Mouse (Mus musculus) 3T3-L1 (cell line): ENCODE measurements around the gene Krtap5-2.
"Not testable (repeated sequence)": the region's sequence is repeated elsewhere in the genome, so short reads cannot be mapped to it uniquely, and the experiment has no call there.

Experiments used
- DNase-seq: peaks from one replicate; pipeline ENCODE4 v3.0.0-alpha.2; 2015; ENCODE audit warnings: low read depth, low spot score

Krtap5-2 gene

GRCm38 (mm10) chr7:142140696-142141095, 35.1 kb downstream of the Krtap5-2 start:
- peak; percentile 71 for DNase-seq

- not testable (repeated sequence) for DNase-seq
Measured at GRCm38 (mm10) chr7:142135934-142136333, 39.9 kb downstream of the Krtap5-2 start, which contains the start of gene Gm39115. Gene Gm39115, minus strand, starts transcription at chr7:142136034.

- DNase-seq, result peak; percentile 40
Measured at GRCm38 (mm10) chr7:142134206-142134995, 41.4 kb downstream of the Krtap5-2 start.

GRCm38 (mm10) chr7:142128843-142129242, 47.0 kb downstream of the Krtap5-2 start:
- DNase-seq, result peak; percentile 18
